Mouse (Mus musculus) ovary, adult 18-20 months (tissue): ENCODE measurements at regions not wholly inside any gene's neighbourhood (a gene's known extent, or its start where the extent isn't known, plus 50 kb on each side); places are given as distances from the start of the nearest gene placed in this dataset.

Source experiments
- DNase-seq: peaks from one replicate; pipeline ENCODE4 v3.0.0; 2022; ENCODE audit warnings: low spot score, mixed read lengths

DNA sequence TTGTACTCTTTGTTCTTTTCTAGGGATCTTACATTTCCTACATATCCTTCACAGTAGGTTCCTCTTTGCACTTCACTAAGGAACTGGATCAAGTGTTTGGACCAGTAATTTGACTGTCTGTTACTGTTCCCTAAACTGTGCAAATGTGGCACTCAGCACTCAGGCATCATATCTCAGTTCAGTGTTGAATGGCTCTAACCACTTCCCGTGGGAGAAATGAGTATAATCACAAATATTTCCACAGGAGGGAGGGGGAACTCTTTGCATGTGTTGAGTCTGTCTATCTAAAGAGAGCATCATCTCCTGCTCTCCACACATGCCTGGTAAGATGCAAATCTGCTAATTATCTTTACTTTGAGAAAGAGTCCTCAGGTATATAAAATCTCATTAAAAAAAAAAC lies 588.5 kb downstream of the Plod2 start:
- no peak for DNase-seq

DNA sequence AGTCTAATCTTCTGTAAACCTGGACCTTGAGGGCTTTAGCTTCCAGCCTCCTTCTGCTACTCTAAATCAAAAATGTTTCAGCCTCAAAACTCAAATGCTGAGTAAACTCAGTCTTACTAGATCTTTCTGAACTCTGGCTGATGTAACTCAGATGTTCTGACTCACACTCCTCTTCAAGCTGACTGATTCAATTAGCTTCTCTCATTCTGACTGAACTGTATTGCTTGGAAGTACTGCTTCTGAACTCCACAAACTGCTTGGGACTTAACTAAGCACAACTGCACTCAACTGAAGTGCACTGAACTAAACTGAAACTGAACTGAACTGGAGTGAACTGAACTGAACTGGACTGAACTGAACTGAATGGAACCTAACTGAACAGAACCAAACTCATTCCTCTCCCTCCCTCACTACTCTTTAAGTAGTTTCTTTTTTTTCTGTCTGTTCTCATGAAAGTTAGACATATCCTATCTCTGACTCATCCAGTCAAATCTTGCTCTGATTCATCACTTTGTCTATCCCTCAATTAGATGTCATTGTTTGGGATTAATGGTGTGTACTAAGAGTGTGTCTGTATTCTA lies 589.7 kb downstream of the Plod2 start:
- no peak for DNase-seq

DNA sequence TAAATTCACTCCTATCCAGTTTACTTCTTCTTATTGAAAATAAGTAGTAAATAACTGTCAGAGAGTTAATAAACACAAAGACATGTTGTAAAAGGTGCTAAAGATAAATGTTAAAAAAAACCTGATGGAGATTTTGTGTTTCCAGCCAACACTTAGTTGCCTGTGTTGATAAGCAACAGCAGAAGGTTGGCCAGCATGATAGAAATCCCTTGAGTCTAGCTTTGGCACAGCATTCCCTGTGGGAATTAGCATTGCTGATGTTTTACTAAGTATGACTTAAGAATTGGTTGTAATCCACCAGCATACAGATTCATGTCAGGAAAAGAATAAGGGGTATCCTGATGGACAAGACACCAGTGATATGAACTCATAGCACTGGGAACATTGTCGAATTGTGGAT lies 594.3 kb downstream of the Plod2 start:
- no peak for DNase-seq

DNA sequence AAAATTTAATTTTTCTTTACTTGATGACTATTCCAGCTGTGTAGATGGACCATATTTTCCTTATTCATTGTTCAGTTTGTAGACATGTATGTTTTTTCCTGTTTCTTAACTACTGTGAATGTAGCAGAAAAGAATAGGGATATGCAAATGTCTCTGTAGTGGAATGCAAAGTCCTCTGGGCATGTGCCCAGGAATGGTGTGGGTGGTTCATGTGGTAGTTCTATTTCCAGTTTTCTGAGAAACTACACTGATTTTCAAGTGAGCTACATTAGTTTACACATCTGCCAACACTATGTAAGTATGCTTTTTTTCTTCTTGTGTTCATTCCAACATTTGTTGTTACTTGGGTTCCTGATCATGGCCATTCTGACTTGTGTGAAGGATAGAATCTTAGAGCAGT lies 628.0 kb downstream of the Plod2 start:
- no peak for DNase-seq

DNA sequence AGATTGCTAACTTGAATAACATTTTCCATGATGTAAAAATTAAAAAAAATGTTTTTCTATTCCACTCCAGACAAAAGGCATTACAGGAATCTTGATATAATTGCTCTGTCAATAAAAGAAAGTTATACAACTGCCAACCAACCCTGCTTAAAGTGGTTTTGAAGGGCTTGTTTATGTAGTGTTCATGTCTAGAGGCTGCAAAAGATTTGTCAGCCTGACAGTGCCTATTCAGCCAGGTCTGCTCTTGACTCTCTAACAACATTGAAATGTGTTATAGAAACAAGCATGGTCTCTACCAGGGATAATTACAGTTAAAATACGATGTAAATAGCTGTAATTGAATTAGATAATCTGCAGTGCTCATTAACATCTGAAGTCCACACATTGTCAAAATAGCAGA lies 644.6 kb downstream of the Plod2 start:
- DNase-seq: no peak

DNA sequence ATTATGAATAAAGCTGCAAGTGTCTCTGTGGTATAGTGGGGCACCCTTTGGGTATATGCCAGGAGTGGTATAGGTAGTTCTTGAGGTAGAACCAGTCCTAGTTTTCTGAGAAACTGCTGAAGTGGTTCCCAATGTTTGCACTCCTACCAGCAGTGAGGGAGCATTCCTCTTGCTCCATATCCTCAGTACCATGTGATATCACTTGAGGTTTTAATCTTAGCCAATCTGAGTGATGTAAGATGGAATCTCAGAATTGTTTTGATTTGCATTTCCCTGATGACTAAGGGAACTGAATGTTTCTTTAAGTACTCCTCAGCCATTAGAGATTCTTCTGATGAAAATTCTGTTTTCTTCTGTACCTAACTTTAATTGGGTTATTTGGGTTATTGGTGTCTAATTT lies 690.5 kb downstream of the Plod2 start:
- DNase-seq: no peak

DNA sequence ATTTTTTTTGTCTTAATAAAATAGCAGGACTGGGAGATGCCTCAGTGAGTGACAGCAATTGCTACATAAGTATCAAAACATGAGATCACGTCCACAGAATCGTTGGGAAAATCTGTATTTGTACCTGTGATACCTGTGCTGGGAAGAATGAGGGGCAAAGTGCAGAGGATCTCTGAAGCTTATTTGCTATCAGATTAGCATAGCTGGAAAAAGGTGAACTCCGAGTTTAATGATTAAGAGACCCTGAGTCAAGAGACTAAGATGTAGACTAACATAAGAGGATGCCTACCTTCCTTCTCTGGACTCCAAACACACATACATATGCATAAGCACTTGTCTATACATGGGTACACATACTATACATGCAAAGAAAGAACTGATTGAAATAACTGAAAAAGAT lies 710.1 kb downstream of the Plod2 start:
- DNase-seq: no peak

DNA sequence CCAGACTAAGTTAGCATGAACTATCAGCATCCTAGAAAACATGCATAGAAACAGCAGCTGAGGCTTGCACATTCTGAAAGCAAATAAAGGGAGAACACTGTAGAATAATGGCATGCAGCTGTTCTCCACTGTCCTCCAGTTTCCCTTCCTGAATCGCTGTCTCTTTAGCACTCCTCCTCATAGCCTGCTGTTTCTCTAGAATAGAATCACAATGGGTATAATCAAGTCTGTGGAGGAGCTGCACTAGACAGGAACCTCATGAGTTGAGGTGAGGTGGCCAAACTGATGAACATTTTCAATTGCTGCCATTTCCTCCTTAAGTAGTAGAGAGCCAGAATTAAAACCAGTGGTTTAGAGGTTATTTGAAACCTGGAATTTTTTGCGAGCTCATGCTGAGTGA lies 755.3 kb downstream of the Plod2 start:
- DNase-seq: no peak

DNA sequence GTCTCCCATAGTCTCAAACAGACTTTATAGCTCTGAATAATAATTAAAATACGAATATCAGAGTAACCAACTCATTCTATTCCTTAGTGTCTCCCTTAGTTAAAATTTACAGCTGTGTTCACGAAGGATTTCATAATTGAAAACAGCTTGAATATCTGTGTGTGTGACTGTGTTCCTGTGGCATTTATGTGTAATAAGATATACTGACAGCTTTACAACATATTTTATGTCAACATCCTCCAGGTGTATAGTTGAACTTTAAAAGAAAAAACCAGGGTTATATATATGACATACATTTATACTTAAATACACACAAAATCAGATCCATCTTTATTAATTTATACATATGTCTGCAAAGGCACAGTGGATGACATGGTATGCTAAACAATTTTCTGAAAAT lies 764.7 kb downstream of the Plod2 start:
- DNase-seq: no peak

DNA sequence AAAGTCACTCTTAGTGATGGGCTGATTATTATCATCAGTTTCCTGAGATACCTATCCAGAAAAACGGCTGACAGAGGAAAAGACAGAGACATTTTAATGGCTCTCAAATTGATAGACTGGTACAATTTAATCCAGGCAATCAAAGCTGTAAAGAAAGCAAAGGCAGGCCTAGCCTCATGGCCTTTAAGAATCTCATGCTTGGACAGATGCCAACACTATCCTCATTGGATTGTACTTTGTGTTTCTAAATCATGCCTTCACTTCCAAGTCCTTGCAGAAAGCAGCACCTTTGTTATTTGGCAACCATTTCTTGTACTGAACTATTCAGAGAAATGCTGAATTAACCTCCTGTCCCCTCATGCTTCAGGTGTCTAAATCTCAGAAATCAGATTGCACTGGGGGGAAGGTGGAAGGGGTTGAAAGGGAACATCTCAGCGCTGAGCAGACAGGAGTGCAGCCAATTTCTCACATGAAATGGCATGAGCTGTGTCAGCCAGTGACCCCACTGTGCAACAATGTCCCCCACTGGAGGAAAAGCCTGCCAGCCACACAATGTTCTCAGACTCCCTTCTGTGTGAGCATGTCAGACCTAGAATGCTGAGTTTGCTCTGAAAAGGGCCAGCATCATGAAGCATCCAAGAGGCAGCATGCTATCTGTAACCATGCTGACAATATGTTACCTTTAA lies 787.1 kb downstream of the Plod2 start:
- DNase-seq: no peak
